Mouse (Mus musculus) spleen, embryonic (tissue): Measurements from ENCODE around the gene Wfdc17.

Source experiments
- CTCF ChIA-PET: fragments of 350-600 bp; sonication (Branson Sonifier 250); formaldehyde crosslinking; loops from one replicate; lab custom pipeline; 2022; lab: Charles Lee

Wfdc17 gene

DNA sequence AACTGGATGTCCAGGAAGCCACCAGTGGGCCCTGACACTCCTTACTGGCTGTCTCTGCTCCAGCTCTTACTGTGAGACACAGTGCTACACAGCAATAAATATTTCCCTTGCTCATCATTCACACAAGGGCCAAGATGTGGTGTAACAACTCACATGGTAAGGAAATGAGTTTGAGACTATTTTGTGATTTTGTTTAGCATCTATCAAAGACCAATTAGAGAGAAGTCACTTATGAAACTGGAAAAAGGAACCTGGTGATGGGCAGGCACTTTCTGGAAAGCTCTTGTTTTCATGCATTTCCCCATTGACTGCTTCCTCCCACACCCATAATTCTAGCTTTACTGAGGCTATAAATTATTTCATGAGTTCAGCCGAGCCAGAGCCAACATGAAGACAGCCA is at the start of gene Wfdc17:
Gene Wfdc17 (plus strand): TSS at position 287 of the 400 bp plus-strand sequence.
- CTCF ChIA-PET: interaction anchor here (0.6 to 0.7 kb wide), 2 partner anchors 26 to 98 kb away, joined by 4 to 5 read pairs; no protein-coding TSS in a partner anchor

DNA sequence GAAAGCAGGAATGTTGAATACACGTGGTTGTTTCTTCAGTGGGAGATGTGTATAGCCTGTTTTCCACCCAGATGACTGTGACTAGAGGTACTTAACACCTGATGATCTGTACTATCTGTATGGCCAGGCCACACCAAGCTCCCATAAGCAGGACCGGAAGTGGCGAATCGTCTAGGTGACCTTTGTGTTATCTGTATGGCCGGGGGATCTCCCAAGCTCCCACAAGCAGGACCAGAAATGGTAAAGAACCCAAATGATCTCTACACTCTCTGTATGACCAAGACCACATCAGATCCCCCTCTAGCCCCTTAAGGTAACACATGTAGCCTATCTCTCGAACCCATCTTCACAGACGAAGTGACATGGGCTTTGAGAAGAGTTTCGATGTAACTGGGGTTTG is 49.2 kb upstream of the Wfdc17 start:
- CTCF ChIA-PET: no interaction called here

GRCm38 (mm10) chr11:83657508-83657907 is 46.3 kb upstream of the Wfdc17 start:
- CTCF ChIA-PET: interaction anchor here (1.2 kb wide), 1 partner anchor 111 kb away, joined by 3 read pairs; no protein-coding TSS in a partner anchor

DNA sequence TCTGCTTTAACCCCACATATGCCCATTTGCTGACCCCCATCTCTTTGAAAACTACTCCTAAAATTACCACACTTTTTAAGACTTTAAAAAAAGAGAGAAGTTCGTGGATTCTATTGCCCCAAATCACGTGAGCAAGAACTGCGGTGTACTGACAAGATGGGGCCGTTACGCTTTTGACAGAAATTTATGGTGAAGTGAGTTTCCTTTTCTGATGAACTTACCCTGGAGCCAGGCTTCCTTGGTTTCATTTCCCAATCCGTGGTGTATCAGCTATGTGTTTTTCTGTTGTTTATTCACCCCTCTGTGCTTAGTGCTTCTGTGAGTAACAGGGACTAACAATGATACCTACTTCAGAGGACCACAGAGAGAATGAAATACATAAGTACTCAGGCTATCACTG is 45.0 kb upstream of the Wfdc17 start:
- CTCF ChIA-PET: no interaction called here

DNA sequence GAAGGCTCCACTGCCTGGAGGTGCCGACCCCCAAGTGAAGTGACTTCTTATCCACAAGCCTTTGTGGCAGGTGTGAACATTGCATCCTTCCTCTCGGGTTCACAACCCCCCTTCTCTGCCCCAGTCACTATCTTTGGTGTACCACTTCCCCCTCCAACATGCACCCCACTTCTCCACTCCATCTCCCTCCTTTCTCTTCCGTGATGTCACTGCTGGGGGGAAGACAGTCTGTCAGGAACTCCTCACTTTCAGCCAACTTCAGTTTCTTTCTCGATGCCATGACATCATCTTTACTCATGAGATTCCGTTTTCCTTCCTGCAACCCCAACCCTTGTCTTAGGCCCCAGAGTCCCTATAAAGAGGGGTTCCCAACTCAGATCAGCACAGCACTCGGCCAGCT is 41.6 kb upstream of the Wfdc17 start, which contains the start of gene Ccl4:
Gene Ccl4 (plus strand): TSS at position 381 of the 400 bp plus-strand sequence.
- CTCF ChIA-PET: no interaction called here

DNA sequence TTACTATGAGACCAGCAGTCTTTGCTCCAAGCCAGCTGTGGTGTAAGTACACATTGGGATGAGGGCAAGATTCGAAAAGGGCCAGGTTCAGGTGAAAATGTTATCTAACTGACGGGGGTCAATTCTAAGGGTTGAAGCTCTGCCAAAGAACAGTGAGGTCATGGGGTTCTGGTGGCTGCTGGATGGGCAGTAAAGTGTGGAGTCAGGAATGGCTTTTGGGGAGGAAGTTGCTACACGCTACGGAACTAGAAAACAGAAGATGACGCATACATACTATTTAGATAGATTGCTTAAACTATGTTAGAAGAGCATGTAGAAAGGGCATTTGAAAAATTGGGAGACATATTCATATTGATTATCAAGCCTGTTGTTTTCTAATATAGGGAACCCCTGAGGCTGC is 40.3 kb upstream of the Wfdc17 start:
- CTCF ChIA-PET: no interaction called here

GRCm38 (mm10) chr11:83671743-83672142 is 32.0 kb upstream of the Wfdc17 start:
- CTCF ChIA-PET: interaction anchor here (0.5 kb wide), 1 partner anchor 9 kb away, joined by 3 read pairs; no protein-coding TSS in a partner anchor

- CTCF ChIA-PET: no interaction called here
Observed at GRCm38 (mm10) chr11:83675665-83676064, 28.1 kb upstream of the Wfdc17 start.

DNA sequence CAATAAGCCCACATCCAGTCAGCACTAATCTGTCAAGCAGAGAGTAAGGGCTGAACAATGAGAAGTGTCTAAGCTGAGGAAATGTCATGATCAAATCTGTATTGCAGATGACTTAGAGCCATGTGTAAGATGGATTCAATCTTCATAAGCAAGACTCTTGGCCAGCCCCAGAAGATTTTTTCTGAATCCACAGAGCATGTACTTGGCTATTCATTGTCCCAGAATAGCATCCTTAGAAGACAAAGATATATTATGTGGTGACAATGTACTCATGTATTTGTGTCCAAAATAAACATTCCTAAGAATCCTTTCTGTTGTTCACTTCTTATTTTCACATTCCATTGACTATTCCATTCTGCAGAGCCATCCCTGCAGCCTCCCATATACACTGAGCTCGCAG is 13.9 kb upstream of the Wfdc17 start:
- CTCF ChIA-PET: no interaction called here

- CTCF ChIA-PET: no interaction called here
Observed at GRCm38 (mm10) chr11:83692008-83692407, 11.8 kb upstream of the Wfdc17 start.

DNA sequence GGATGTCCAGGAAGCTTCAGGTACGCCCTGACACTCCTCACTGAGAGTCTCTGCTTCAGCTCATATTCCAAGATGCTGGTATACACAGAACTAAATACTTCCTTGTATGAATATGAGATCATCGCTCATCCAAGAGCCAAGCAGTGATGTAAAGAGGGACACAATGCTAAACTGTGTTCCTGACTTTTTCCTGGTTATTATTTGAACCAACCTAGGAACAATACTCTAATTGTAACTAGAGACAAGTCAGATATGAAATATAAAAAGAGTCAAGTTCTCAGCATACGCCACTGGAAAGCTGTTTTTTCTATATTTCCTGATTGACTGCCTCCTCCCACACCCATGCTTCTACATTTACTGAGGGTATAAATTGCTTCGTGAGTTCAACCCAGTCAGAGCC is 4.9 kb downstream of the Wfdc17 start, which contains the start of gene Wfdc18:
Gene Wfdc18 (plus strand): TSS at position 301 of the 400 bp plus-strand sequence.
- CTCF ChIA-PET: interaction anchor here (0.6 kb wide), 1 partner anchor 17 kb away, joined by 7 read pairs; no protein-coding TSS in a partner anchor

DNA sequence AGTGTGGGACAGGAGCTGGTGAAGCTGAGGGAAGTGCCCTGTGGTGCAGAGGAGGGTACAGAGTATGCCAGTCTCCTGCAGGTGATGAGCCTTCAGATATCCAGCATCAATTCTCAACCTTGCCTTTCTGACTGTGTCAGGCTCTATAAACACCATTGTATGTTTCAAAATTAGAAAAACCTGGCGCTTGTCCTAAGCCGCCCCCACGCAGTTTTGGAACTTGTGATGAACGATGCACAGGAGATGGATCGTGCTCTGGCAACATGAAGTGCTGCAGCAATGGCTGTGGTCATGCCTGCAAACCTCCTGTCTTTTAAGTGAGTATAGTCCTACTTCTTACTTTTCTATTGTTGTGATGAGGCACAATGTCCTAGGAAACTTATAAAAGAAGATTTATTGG is 5.9 kb downstream of the Wfdc17 start:
- CTCF ChIA-PET: no interaction called here

- CTCF ChIA-PET: no interaction called here
Observed at GRCm38 (mm10) chr11:83712671-83713070, 8.9 kb downstream of the Wfdc17 start.

GRCm38 (mm10) chr11:83713925-83714324 is 10.1 kb downstream of the Wfdc17 start:
- CTCF ChIA-PET: no interaction called here

GRCm38 (mm10) chr11:83717042-83717665 is 13.4 kb downstream of the Wfdc17 start:
- CTCF ChIA-PET: no interaction called here

DNA sequence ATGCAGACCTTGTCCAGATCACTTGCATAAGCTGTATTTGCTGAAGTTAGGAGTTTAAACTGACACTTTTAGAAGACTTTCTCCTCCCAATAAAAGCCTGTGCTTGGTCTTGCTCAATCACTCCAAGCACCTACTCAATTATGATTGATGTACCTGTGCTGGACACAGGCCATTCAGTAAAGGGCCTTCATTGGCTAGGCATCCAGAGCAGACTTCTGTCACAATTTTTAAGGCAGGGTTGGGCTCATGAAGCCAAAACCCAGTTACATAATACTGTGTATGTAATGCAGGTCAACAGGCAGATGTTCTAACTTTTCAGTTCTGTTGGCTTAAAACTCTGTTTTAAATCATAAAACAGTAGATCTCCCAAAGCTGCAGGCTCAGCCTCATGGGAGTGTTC is 17.0 kb downstream of the Wfdc17 start:
- CTCF ChIA-PET: interaction anchor here (0.6 kb wide), 1 partner anchor 9 kb away, joined by 6 read pairs; no protein-coding TSS in a partner anchor

DNA sequence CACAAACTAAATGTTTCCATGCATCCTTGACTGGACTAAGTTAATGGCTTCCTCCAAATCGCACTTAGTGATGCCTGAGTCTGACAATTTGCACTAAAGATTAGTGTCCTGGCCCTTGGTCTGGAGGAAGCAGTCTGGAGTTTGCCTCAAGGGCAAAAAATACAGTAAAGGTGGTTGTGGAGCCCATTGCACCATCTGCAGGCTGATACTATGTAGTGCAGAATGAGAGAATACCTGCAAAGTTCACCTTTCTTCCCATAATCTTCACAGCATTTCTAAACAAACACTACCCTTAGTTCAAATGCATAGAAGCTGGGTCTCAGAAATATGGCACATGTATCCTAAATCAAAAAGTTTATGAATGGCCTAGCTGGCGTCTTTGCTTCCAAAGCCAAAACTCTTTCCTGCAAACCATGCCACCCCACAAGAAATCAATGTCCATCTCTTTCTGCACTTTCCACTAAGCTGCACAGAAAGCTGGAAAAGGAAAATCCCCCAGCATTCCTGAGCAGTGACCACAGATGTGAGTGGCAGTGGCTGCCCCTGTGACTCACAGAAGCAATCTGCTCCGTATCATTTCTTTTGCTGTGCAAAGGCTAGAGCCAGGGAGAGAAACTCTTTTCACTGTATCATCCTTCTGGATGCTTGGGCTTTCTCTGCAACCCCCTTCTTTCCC is 25.1 kb downstream of the Wfdc17 start:
- CTCF ChIA-PET: interaction anchor here (0.5 to 1.4 kb wide), 5 partner anchors 8 to 178 kb away, joined by 3 to 13 read pairs (median 5); partner anchors contain the start of gene Wfdc17

- CTCF ChIA-PET: interaction anchor here (1.1 kb wide), 1 partner anchor 175 kb away, joined by 4 read pairs; no protein-coding TSS in a partner anchor
Observed at GRCm38 (mm10) chr11:83731116-83731515, 27.3 kb downstream of the Wfdc17 start.

GRCm38 (mm10) chr11:83733071-83733640 is 29.4 kb downstream of the Wfdc17 start:
- CTCF ChIA-PET: interaction anchor here (1.2 kb wide), 1 partner anchor 93 kb away, joined by 3 read pairs; no protein-coding TSS in a partner anchor

DNA sequence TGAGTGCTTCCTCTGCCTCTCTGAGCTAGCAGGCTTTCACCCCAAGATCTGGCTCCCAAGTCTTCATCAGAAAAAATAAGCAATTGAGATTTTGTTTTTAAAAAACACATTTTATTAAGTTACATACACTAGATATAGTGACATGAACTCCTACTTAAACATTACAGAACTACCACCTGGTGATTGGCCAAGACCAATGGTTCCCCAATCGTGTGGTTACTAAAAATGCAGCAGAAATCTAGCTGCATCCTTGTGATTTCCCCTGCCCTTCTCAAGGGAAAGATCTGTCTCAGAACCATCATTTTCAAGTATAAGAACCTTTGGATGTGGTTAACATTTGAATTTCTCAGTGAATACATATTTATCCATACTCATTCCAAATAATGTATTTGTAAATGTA is 30.4 kb downstream of the Wfdc17 start:
- CTCF ChIA-PET: interaction anchor here (0.7 kb wide), 1 partner anchor 34 kb away, joined by 3 read pairs; no protein-coding TSS in a partner anchor

GRCm38 (mm10) chr11:83735881-83736280 is 32.1 kb downstream of the Wfdc17 start:
- CTCF ChIA-PET: no interaction called here

DNA sequence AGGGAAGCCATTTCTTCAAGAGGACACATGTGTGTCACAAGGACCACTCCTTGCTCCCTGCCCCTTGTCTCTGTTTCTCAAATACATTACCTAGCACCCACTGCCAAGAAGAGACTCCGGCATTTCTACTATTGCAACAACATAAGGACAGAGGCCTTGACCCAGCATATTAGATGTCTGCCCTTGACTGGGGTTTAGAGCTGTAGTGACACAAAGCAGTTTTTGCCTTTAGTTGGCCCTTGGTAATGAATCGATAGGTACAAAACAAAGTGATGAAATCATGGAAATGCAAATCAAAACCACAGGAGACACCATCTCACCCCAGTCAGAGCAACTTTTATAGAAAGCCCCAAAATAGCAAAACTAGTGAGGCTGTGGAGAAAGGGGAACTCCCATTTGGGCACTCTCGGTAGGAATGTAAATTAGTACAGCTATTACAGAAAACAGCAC is 33.3 kb downstream of the Wfdc17 start:
- CTCF ChIA-PET: interaction anchor here (0.6 kb wide), 1 partner anchor 1622 kb away, joined by 3 read pairs; no protein-coding TSS in a partner anchor
